Mouse (Mus musculus): ENCODE data around the gene Cxcl1. TPM values are rescaled to one million over a fixed set of nuclear protein-coding genes. Genes with fewer than 3 reads are reported as not detected.
A peak's percentile ranks its signal among the peaks of the same experiment; 100 is the strongest.
"Not testable (repeated sequence)": the region's sequence is repeated elsewhere in the genome, so short reads cannot be mapped to it uniquely, and the experiment has no call there.

Gene Cxcl1
- not detected in 2 replicates for polyA plus RNA-seq (2014; fragmentation: Nextera tagmentation; extraction: Ambion mirVana)

DNA sequence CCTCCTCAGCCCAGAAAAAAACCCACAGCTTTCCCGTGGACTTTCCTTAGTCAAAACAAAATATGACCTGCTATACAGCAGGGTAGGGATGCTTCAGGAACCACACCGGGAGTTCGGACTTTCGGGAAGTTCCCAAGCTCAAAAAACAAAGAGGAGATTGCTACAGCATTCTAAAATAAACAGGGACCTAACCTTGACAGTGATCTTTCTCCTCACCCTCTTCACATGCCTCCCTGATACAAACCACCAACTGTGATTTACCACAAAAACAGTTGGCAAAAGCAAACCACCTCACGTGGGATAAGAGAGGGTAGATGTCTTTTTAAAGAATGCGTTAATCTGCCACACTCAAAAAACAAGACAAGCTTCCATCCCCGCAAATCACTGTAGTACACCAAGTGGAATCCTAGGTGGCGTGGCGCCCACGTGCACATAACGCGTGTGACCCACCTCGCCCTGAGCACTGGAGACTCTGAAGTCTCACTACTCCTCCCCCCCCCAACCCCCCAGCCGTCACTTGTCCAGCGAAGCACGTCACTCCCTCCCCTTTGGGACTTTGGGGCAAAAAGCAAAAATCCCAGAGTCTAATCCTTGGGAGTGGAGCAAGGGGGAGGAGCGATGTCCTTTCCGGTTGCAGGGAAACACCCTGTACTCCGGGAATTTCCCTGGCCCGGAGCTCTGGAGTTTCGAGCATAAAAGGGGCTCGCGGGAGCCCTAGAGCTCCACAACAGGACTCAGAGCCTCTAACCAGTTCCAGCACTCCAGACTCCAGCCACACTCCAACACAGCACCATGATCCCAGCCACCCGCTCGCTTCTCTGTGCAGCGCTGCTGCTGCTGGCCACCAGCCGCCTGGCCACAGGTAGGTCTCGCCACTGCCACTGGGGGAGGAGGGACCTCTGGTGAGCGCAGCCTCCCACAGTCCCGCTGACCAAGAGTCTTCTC lies at the start of gene Cxcl1:
Gene Cxcl1 (plus strand): TSS at position 723 of the 945 bp plus-strand sequence.
- Histone ChIP-seq H3K27ac (ENCODE audit: low read depth, low read length) (no peak within 1 kb of the TSS), H3K4me3 (ENCODE audit: low read depth, low read length) (peak within 1 kb of the TSS; percentile 44), H3K27me3 (ENCODE audit: control insufficient read depth, insufficient read depth, low read length) (no peaks in the 10 kb centered on the region), H3K36me3 (ENCODE audit: control insufficient read depth, insufficient read depth, low read length) (no peaks in the 10 kb centered on the region), H3K9me3 (ENCODE audit: control insufficient read depth, low read length) (no peaks in the 10 kb centered on the region), H3K4me1 (ENCODE audit: control insufficient read depth, insufficient read depth, low read length) (no peaks in the 10 kb centered on the region), H3K9ac (ENCODE audit: low read length) (peak within 1 kb of the TSS; percentile 57), H3K4me2 (peak within 1 kb of the TSS; percentile 83)
- DNase-seq (ENCODE audit: low spot score, missing footprints) = peak; percentile 93
- 10% methylated on average over 30 of the region's 30 CpGs for WGBS
- peak; percentile 86 for ATAC-seq (ENCODE audit: low FRiP score)

DNA sequence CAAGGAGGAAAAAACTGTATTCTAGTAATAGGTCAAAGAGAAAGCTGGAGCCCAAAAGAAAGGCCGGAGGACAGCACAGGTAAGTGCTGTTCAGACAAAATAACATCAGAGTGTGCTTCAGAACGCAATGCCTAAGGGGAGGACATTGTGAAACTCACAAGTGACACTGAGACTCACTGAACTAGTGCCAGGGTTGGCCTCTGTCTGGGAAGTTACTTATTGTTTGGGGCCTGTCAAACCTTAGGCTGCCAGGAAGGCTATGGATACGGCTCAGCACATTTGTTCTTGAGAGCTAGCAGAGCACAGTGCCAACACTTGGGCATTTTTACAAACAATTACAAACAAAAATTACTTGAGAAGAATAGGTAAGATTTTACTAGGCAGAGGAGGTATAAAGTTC lies 47.1 kb upstream of the Cxcl1 start:
- Histone ChIP-seq H3K4me3 (ENCODE audit: low read depth, low read length) (no peak overlapping the region), H3K9me3 (ENCODE audit: control insufficient read depth, low read length) (no peaks in the 10 kb centered on the region), H3K36me3 (ENCODE audit: control insufficient read depth, insufficient read depth, low read length) (no peaks in the 10 kb centered on the region), H3K27ac (ENCODE audit: low read depth, low read length) (no peak overlapping the region), H3K4me2 (no peak overlapping the region), H3K27me3 (ENCODE audit: control insufficient read depth, insufficient read depth, low read length) (no peaks in the 10 kb centered on the region), H3K9ac (ENCODE audit: low read length) (no peak overlapping the region), H3K4me1 (ENCODE audit: control insufficient read depth, insufficient read depth, low read length) (no peaks in the 10 kb centered on the region)
- no peak for ATAC-seq (ENCODE audit: low FRiP score)
- 85% methylated on average over 3 of the region's 3 CpGs for WGBS
- DNase-seq (ENCODE audit: low spot score, missing footprints) = no peak

DNA sequence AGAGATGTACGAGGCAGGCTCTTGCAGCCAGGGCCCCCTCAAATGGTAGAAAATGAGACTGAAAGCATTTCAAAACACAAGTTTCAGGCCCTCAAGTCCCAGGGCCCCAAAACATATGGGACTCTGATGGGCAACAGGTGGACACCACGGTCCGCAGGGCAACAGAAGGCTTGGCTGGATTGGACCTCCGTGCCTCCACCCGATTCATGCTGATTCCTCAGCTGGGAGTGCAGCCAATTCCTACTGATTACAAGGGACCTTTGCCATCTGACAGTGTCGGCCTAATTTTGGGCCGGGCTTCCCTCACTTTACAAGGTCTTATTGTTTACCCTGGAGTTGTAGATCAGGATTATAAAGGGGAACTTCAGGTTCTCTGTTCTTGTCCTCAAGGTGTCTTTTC lies 40.9 kb upstream of the Cxcl1 start:
- 90% methylated on average over 7 of the region's 7 CpGs for WGBS
- DNase-seq (ENCODE audit: low spot score, missing footprints); ATAC-seq (ENCODE audit: low FRiP score): not testable (repeated sequence)

DNA sequence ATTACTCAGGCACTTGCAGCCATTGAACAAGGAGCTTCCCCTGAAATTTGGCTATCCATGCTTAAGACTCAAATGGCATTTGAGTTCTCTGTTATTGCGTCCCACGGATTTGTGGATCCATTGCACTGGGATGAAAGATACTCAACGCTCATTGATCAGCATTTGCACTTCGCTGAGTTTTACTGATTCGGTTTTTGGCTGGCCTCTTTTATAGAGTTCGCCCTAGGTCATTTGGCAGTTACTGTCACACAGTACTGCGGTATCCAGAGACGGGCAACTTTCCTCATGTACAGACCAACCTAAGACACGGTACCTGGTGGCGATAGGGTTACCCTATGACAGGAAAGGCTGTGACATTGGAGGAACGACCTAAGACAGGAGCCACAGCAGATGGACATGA lies 39.6 kb upstream of the Cxcl1 start:
- not testable (repeated sequence) for DNase-seq (ENCODE audit: low spot score, missing footprints); H3K36me3 ChIP-seq (ENCODE audit: control insufficient read depth, insufficient read depth, low read length); H3K9me3 ChIP-seq (ENCODE audit: control insufficient read depth, low read length); H3K27ac ChIP-seq (ENCODE audit: low read depth, low read length); H3K9ac ChIP-seq (ENCODE audit: low read length); ATAC-seq (ENCODE audit: low FRiP score); H3K27me3 ChIP-seq (ENCODE audit: control insufficient read depth, insufficient read depth, low read length); H3K4me2 ChIP-seq; H3K4me3 ChIP-seq (ENCODE audit: low read depth, low read length); H3K4me1 ChIP-seq (ENCODE audit: control insufficient read depth, insufficient read depth, low read length)
- WGBS = 88% methylated on average over 11 of the region's 11 CpGs

More for the DNA sequence above, 40.9 kb upstream of the Cxcl1 start:
- not testable (repeated sequence) for H3K9me3 ChIP-seq (ENCODE audit: control insufficient read depth, low read length); H3K9ac ChIP-seq (ENCODE audit: low read length); H3K27ac ChIP-seq (ENCODE audit: low read depth, low read length); H3K4me1 ChIP-seq (ENCODE audit: control insufficient read depth, insufficient read depth, low read length); H3K4me3 ChIP-seq (ENCODE audit: low read depth, low read length); H3K36me3 ChIP-seq (ENCODE audit: control insufficient read depth, insufficient read depth, low read length); H3K27me3 ChIP-seq (ENCODE audit: control insufficient read depth, insufficient read depth, low read length); H3K4me2 ChIP-seq

DNA sequence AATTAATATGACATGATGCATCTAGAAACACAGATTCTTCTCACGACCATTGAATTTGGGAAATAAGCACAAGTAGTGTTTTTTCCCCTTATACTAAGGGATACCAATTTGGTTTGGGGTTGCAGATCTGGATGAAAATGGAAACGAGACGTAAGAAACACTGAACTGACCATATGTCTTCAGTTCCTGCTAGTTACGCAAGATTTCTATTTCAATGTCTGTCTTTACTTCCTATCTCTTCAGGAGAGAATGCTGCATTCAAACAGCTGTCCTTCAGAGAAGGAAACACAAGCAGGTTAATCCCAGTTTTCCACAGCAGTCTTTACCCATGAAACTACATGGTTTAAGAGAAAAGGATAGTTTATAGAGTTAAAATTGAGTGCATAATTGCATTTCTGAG lies 37.8 kb upstream of the Cxcl1 start:
- Histone ChIP-seq H3K9me3 (ENCODE audit: control insufficient read depth, low read length) (no peaks in the 10 kb centered on the region), H3K9ac (ENCODE audit: low read length) (no peak overlapping the region), H3K4me2 (no peak overlapping the region), H3K27ac (ENCODE audit: low read depth, low read length) (no peak overlapping the region), H3K4me3 (ENCODE audit: low read depth, low read length) (no peak overlapping the region), H3K4me1 (ENCODE audit: control insufficient read depth, insufficient read depth, low read length) (no peaks in the 10 kb centered on the region), H3K27me3 (ENCODE audit: control insufficient read depth, insufficient read depth, low read length) (no peaks in the 10 kb centered on the region), H3K36me3 (ENCODE audit: control insufficient read depth, insufficient read depth, low read length) (no peaks in the 10 kb centered on the region)
- DNase-seq (ENCODE audit: low spot score, missing footprints) (no peak), ATAC-seq (ENCODE audit: low FRiP score) (no peak)
- 89% methylated on average over 4 of the region's 4 CpGs for WGBS

DNA sequence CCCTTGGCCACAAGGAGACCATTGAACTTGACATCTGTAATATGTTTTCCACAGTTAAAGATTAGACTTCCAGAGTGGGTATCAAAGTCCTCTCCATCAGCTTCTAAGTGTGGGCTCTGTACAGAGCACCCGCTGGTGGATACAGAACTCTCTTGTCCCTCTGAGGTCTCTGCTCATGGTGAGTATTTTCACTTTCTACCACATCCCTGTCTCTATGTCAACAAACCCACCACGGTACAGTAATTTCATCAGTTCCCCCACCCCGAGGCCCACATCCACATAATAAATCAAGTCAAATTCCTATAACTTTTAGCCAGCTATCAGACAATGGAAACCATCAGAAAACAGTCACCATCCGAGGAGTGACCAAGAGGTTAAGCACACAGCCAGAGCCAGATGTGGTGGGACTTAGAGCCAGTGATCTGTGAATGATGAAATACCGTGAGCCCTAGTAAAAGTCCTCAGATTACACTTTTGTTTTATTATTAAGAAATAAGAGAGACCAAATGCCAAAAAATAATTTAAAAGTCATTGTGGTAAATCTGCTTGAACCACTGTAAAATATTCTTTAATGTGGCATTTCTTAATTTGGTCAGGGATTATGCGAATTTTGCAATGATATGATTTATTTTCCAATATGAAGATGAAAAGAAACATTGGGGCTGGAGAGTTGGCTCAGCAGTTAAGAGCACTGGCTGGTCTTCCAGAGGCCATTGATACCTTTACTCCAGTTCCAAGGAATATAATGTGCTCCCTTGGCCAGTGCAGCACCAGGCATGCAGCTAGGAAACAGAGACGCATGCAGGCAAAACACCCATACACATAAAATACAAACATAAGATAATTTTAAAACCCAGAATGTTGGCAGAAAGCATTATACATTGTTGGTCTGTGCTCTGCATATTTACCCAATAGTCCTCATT lies 35.5 kb upstream of the Cxcl1 start:
- DNase-seq (ENCODE audit: low spot score, missing footprints) (no peak), ATAC-seq (ENCODE audit: low FRiP score) (no peak)
- Histone ChIP-seq H3K27me3 (ENCODE audit: control insufficient read depth, insufficient read depth, low read length) (no peaks in the 10 kb centered on the region), H3K4me2 (no peak overlapping the region), H3K9me3 (ENCODE audit: control insufficient read depth, low read length) (no peaks in the 10 kb centered on the region), H3K4me3 (ENCODE audit: low read depth, low read length) (no peak overlapping the region), H3K36me3 (ENCODE audit: control insufficient read depth, insufficient read depth, low read length) (no peaks in the 10 kb centered on the region), H3K4me1 (ENCODE audit: control insufficient read depth, insufficient read depth, low read length) (no peaks in the 10 kb centered on the region), H3K9ac (ENCODE audit: low read length) (no peak overlapping the region), H3K27ac (ENCODE audit: low read depth, low read length) (no peak overlapping the region)
- WGBS = 83% methylated on average over 7 of the region's 7 CpGs

DNA sequence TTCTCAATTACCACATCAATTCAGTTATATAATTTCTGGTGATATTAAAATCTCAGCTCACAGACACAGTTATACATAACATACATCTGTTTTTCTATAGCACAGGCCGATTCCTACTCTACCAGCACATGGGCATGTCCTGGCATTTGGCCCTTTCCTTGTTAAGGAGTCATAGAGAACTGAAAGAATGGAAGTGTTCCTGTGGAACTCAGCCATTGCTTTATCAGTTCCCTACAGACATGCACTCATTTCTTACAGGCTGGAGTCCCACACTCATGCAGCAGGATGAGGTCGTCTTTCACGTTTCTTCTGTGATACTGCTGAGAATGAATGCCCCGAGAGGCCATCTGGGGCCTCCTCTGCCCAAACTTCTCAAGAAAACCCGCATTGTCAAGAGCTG lies 33.6 kb upstream of the Cxcl1 start:
- Histone ChIP-seq H3K4me2 (no peak overlapping the region), H3K27me3 (ENCODE audit: control insufficient read depth, insufficient read depth, low read length) (no peaks in the 10 kb centered on the region), H3K4me3 (ENCODE audit: low read depth, low read length) (no peak overlapping the region), H3K4me1 (ENCODE audit: control insufficient read depth, insufficient read depth, low read length) (no peaks in the 10 kb centered on the region), H3K9ac (ENCODE audit: low read length) (no peak overlapping the region), H3K9me3 (ENCODE audit: control insufficient read depth, low read length) (no peaks in the 10 kb centered on the region), H3K36me3 (ENCODE audit: control insufficient read depth, insufficient read depth, low read length) (no peaks in the 10 kb centered on the region), H3K27ac (ENCODE audit: low read depth, low read length) (no peak overlapping the region)
- no peak for DNase-seq (ENCODE audit: low spot score, missing footprints)
- WGBS = 89% methylated on average over 5 of the region's 5 CpGs
- ATAC-seq (ENCODE audit: low FRiP score) = no peak

DNA sequence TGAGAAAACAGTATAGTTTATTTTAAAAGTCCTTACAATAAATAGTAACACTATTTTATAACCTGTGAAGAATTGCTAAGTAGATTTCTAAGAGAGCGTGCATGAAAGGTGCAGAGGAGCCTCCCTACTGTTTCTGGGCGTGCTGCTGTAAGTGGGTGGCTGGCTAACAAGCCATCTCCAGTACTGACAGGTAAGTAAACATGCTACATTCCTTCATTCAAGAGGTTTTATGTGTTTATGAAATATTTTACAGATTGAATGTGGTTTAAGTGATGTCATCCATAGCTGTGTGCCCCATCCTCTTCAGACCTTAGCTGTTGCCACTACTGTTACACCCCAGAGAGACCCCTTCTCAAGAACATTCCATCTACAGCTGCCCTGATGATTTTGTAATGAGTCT lies 32.6 kb upstream of the Cxcl1 start:
- Histone ChIP-seq H3K4me2 (no peak overlapping the region), H3K27me3 (ENCODE audit: control insufficient read depth, insufficient read depth, low read length) (no peaks in the 10 kb centered on the region), H3K4me1 (ENCODE audit: control insufficient read depth, insufficient read depth, low read length) (no peaks in the 10 kb centered on the region), H3K9me3 (ENCODE audit: control insufficient read depth, low read length) (no peaks in the 10 kb centered on the region), H3K9ac (ENCODE audit: low read length) (no peak overlapping the region), H3K27ac (ENCODE audit: low read depth, low read length) (no peak overlapping the region), H3K4me3 (ENCODE audit: low read depth, low read length) (no peak overlapping the region), H3K36me3 (ENCODE audit: control insufficient read depth, insufficient read depth, low read length) (no peaks in the 10 kb centered on the region)
- ATAC-seq (ENCODE audit: low FRiP score) = no peak
- DNase-seq (ENCODE audit: low spot score, missing footprints) = no peak
- 87% methylated on average over 2 of the region's 2 CpGs for WGBS

DNA sequence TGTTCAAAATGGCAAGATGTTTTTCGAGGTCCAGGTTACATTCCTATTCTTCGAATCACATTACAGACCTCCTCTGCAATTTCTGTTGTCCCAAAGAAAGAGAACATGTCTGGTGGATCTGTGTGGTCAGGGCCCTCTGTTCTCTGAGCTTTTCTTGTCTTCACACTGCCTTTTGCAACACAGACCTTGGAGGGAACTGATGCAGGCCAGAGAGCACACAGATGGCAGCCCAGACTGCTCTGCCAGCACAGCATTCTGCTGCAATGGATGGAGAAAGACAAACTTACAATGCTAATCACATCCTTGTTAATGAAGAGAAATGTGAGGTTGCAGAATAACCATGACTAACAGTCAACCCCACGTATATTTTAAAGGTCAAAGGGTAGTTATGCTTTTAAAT lies 32.0 kb upstream of the Cxcl1 start:
- ATAC-seq (ENCODE audit: low FRiP score) (no peak), DNase-seq (ENCODE audit: low spot score, missing footprints) (no peak)
- Histone ChIP-seq H3K9me3 (ENCODE audit: control insufficient read depth, low read length) (no peaks in the 10 kb centered on the region), H3K9ac (ENCODE audit: low read length) (no peak overlapping the region), H3K27me3 (ENCODE audit: control insufficient read depth, insufficient read depth, low read length) (no peaks in the 10 kb centered on the region), H3K27ac (ENCODE audit: low read depth, low read length) (no peak overlapping the region), H3K4me3 (ENCODE audit: low read depth, low read length) (no peak overlapping the region), H3K36me3 (ENCODE audit: control insufficient read depth, insufficient read depth, low read length) (no peaks in the 10 kb centered on the region), H3K4me2 (no peak overlapping the region), H3K4me1 (ENCODE audit: control insufficient read depth, insufficient read depth, low read length) (no peaks in the 10 kb centered on the region)
- WGBS = 83% methylated on average over 3 of the region's 3 CpGs

All from midbrain, embryonic 11.5 days (tissue).